Mouse (Mus musculus): ENCODE measurements around the gene Tenm4. TPM values are rescaled to one million over a fixed set of nuclear protein-coding genes. Genes with fewer than 3 reads are reported as not detected.

Gene Tenm4
- polyA plus RNA-seq, 1 experiment from 2014 or later: 2.3 TPM

DNA sequence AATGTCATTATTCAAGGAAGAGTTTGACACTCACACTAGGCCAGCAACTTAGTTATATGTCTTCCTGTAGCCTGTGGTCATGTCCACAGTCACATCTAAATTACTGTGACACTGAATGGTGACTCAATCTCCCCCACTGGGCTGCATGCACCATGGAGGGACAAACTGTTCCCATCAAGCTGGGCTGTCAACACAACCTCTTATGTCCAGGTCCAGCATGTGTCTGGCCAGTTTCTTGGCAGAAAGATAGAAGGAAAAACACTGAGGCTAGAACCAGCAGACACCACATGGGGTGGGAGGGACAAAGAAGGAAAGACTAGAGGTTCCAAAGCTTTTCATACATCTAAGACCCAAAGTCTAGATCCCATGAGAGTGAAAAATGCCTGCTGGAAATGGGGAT, 541.8 kb downstream of the Tenm4 start:
- no peak for ATAC-seq

DNA sequence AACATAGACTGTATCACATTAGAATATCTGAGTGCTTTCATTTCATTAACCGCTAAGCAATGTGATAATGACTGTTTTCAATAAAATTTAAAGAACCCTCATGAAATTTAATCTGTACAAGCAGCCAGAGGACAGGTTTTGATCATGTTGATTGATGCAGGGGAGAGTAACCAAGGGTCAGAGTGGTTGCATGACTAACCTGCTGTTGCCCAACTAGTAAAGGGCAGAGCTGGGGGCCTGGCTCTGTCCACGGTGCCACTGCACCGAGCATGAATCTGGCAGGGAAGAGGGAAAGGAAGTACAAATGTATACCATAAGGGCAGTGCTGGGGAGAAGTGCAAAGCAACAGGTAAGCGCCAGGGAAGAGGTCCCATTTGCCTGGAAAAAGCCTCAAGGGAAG, 545.9 kb downstream of the Tenm4 start:
- no peak for ATAC-seq
- Histone ChIP-seq H3K4me2 (no peak overlapping the region), H3K36me3 (no peaks in the 10 kb centered on the region), H3K9ac (no peak overlapping the region), H3K9me3 (replicated peaks) (no peaks in the 10 kb centered on the region), H3K27ac (no peak overlapping the region), H3K4me1 (no peaks in the 10 kb centered on the region), H3K4me3 (no peak overlapping the region), H3K27me3 (replicated peaks) (no peaks in the 10 kb centered on the region)
- 64% methylated on average over 4 of the region's 4 CpGs for WGBS (ENCODE audit: insufficient replicate concordance)

More for the DNA sequence above, 541.8 kb downstream of the Tenm4 start:
- H3K4me3 ChIP-seq: no peak overlapping the region
- no peak overlapping the region for H3K27ac ChIP-seq
- no peaks in the 10 kb centered on the region for H3K9me3 ChIP-seq (replicated peaks)
- H3K4me1 ChIP-seq: no peaks in the 10 kb centered on the region
- no peak overlapping the region for H3K9ac ChIP-seq
- H3K4me2 ChIP-seq: no peak overlapping the region
- no peaks in the 10 kb centered on the region for H3K36me3 ChIP-seq
- no peaks in the 10 kb centered on the region; the same call in 1 of the 2 replicates for H3K27me3 ChIP-seq (replicated peaks)

DNA sequence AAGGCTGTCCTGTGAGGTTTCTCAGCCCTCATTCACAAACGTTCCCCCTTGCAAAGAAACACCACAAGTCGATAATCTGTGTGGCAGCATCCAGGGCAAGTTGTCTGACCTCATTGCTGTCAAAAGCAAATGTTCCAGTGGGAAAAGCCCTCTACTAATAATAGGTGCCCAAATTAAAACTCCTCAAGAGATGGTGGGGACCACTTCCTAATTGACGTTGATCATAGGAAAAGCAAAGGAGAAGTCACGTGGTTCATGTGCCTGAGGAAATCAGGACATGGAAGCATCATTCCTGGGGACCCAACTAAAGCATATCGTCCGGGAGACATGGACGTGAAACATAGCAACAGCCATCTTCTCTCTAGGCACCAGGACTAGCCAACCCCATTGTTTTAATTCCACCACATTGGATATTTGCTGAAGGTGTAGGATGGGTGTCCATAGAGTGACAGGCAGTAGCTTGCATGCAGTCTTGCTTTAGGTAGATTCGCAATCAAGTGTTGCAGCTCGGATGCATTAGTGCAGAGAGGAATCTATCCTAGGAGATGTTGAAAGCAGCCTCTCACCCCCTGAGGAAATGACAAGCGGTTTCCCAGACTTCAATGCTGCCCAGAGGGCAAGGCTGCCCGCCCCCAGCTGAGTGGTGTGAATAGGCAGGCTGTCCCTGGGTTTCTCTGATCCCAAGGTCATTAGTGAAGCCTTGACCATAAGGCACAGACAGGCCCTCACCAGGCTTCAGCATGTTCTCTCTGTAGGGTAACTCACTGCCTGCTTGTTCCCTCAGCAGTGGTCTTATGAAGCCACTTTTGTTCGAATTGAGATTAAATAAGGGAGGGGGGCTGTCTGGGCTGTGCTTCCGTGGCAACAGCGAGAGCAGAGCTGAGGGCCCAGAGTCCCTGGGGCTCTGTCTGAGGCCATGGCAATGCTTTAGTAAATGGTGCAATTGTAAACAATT, 547.4 kb downstream of the Tenm4 start:
- Histone ChIP-seq H3K4me1 (no peaks in the 10 kb centered on the region), H3K27ac (no peak overlapping the region), H3K27me3 (replicated peaks) (no peaks in the 10 kb centered on the region), H3K36me3 (no peaks in the 10 kb centered on the region), H3K4me2 (no peak overlapping the region), H3K9ac (no peak overlapping the region), H3K4me3 (no peak overlapping the region), H3K9me3 (replicated peaks) (no peaks in the 10 kb centered on the region)
- no peak for ATAC-seq
- 43% methylated on average over 14 of the region's 14 CpGs for WGBS (ENCODE audit: insufficient replicate concordance)

DNA sequence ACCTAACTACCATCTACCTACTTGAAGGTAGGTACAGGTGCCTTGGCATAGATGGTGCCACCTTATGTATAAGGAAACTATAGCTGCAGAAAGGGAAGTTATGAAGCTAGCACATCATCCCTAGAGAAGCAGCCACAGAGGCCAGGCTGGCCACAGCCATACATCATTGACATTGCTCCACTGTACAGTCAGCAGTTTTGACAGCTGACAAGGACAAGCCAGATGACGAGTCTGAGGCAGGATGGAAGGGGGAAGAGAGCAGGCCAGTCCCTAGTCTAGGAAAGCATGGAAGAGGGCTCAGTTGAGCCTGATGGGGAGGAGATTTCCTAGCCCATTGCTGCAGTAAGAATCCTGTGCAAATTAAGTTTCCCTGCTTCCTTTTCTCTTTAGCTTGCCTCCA, 548.9 kb downstream of the Tenm4 start:
- ATAC-seq: no peak
- H3K4me2 ChIP-seq: no peak overlapping the region
- no peaks in the 10 kb centered on the region for H3K9me3 ChIP-seq (replicated peaks)
- no peaks in the 10 kb centered on the region for H3K27me3 ChIP-seq (replicated peaks)
- no peaks in the 10 kb centered on the region for H3K36me3 ChIP-seq
- no peaks in the 10 kb centered on the region for H3K4me1 ChIP-seq
- no peak overlapping the region for H3K27ac ChIP-seq
- H3K4me3 ChIP-seq: no peak overlapping the region
- H3K9ac ChIP-seq: no peak overlapping the region
- 16% methylated on average over 1 of the region's 1 CpGs for WGBS (ENCODE audit: insufficient replicate concordance)

DNA sequence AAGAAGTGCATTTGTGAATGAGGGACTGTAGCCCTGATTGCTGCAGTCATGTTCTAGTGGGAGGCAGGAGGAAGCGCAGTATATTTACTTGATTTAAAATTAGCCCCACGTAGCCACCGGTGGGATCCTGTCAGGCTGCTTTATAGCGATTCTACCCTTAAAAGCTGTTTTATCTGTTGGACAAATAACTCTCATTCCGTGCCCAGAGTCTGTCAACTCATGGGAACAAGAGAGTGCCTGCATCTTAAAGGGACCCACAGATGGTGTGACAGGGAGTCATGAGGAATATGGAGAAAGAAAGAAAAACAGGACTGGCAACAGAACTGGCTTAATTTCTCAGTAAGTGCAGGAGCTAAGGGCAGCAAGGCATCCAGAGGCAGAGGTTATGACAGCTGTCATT, 549.4 kb downstream of the Tenm4 start:
- Histone ChIP-seq H3K4me2 (no peak overlapping the region), H3K36me3 (no peaks in the 10 kb centered on the region)
- 64% methylated on average over 5 of the region's 5 CpGs for WGBS (ENCODE audit: insufficient replicate concordance)

DNA sequence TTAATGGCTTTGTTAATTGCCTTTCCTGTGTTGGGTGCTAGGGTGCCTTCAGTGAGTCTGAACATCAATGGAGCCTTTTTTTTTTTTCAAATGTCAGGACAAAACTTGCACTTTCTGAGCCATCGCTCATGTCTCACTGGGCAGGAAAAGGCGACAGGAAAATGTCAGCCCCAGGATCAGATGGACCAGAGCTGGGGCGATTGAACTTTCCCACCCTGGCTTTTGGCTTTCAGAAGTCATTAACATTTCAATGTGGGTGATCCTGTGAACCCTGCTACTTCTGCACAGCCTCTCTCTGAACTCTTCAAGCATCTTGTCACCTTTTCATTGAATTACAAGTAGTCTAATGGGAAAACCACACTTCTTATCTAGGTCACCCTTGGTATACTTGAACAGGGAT, 551.8 kb downstream of the Tenm4 start:
- Histone ChIP-seq H3K36me3 (no peaks in the 10 kb centered on the region), H3K9me3 (replicated peaks) (no peaks in the 10 kb centered on the region), H3K4me2 (no peak overlapping the region), H3K27me3 (replicated peaks) (no peaks in the 10 kb centered on the region), H3K27ac (no peak overlapping the region), H3K4me3 (no peak overlapping the region), H3K9ac (no peak overlapping the region), H3K4me1 (no peaks in the 10 kb centered on the region)
- ATAC-seq: no peak
- WGBS (ENCODE audit: insufficient replicate concordance): 32% methylated on average over 3 of the region's 3 CpGs

More for the DNA sequence above, 549.4 kb downstream of the Tenm4 start:
- no peak overlapping the region for H3K27ac ChIP-seq
- H3K9me3 ChIP-seq (replicated peaks): no peaks in the 10 kb centered on the region
- no peaks in the 10 kb centered on the region for H3K27me3 ChIP-seq (replicated peaks)
- H3K4me1 ChIP-seq: no peaks in the 10 kb centered on the region
- no peak overlapping the region for H3K9ac ChIP-seq
- ATAC-seq: no peak
- no peak overlapping the region for H3K4me3 ChIP-seq

DNA sequence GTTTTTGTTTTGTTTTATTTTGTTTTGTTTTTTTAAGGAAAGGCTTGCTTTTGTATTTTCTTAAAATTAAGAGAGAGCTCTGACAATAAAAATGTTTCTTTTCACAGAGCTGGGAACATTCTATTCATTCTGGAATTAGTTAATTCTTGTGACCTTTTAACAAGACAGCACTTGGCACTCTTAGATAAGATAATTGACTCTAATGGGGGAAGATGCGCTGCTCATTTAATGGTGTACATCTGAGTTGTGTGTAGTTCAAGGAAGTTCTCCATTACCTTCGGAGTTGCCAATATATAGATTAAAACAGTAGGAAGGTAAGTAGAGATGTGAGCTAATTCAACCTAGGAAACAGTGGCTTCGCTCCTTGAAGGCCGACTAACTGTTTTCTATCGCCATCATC, 554.6 kb downstream of the Tenm4 start:
- no peak overlapping the region for H3K27ac ChIP-seq
- WGBS (ENCODE audit: insufficient replicate concordance): 82% methylated on average over 5 of the region's 5 CpGs

DNA sequence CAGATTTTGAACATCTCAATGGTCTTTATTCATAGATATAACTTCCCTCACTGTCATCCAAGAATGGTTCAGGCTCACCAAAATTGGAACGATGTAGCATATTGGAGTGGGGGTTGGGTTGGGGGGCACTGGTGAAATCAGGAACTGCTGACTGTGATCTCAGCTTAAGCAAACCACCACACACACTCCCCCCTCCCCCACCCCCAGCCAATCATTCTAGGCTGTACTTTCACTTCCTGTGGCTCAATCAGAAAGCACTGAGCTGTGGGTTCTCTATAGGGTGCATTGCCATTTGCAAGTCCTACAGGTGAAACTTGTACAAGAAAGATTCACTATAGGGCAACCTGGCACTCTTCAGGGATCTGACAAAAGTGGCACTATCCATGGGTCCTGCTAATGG, 559.3 kb downstream of the Tenm4 start:
- no peak overlapping the region for H3K4me2 ChIP-seq
- H3K9me3 ChIP-seq (replicated peaks): no peaks in the 10 kb centered on the region
- no peak for ATAC-seq
- 32% methylated on average over 1 of the region's 1 CpGs for WGBS (ENCODE audit: insufficient replicate concordance)
- no peak overlapping the region for H3K9ac ChIP-seq
- no peaks in the 10 kb centered on the region for H3K4me1 ChIP-seq
- H3K27me3 ChIP-seq (replicated peaks): no peaks in the 10 kb centered on the region
- H3K36me3 ChIP-seq: no peaks in the 10 kb centered on the region
- H3K4me3 ChIP-seq: no peak overlapping the region
- H3K27ac ChIP-seq: no peak overlapping the region

More for the DNA sequence above, 554.6 kb downstream of the Tenm4 start:
- Histone ChIP-seq H3K4me3 (no peak overlapping the region), H3K36me3 (no peaks in the 10 kb centered on the region), H3K9ac (no peak overlapping the region), H3K4me1 (no peaks in the 10 kb centered on the region), H3K27me3 (replicated peaks) (no peaks in the 10 kb centered on the region), H3K9me3 (replicated peaks) (no peaks in the 10 kb centered on the region), H3K4me2 (no peak overlapping the region)
- no peak for ATAC-seq

DNA sequence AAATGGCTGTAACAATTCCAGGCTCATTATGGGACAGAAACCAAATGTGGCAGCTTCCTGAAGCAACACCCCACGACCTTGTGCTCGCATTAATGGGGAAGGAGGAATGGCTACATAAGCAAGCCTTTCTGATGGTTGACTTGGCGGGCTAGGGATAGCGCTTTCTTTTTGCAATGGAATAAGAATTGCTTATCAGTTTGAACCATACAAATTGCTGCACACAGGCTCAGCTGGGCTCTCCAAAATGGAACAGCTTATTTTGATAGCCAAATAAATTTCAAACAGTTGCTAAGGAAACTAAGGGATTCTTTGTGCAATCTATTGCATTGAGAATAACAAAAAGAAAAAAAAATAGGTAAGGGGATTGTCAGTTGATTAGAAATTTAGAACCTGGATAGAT, 560.9 kb downstream of the Tenm4 start:
- Histone ChIP-seq H3K4me3 (no peak overlapping the region), H3K9ac (no peak overlapping the region), H3K4me1 (no peaks in the 10 kb centered on the region), H3K27ac (no peak overlapping the region), H3K9me3 (replicated peaks) (no peaks in the 10 kb centered on the region), H3K36me3 (no peaks in the 10 kb centered on the region), H3K4me2 (no peak overlapping the region), H3K27me3 (replicated peaks) (no peaks in the 10 kb centered on the region)
- ATAC-seq: no peak
- WGBS (ENCODE audit: insufficient replicate concordance): 65% methylated on average over 4 of the region's 4 CpGs

DNA sequence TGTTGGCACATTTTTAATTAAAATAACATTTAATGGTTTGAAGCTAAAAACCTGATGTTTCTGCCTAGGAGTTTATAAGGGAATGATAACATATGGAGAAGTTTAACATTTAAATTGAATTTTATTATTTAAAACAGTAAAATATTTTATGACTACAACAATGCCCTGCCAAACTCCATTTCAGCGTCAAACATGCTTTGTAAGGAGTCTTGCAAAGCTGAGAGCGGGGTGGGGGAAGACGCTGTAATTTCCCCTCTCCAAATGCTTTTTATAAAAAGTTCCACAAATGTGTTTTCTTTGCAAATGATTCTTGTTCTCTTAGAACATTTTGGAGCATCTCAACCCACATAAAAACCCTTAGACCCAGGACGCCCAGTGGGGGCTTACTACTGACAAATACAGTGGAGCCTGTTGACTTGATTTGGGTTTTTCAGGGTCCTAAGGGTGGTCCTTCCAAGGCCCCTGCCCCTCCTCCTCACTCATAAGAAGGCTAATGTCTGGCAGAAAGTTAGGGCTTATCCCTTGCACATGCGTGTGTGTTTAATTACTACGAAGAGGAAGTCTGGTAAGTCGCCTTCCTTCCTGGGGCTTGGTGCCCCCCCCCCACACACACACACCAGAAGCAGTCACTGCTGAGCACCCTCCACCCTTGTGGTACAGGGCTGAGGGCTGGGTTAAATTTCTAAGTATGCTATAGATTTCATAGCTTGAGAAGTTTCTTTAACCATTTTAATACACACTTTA, 563.4 kb downstream of the Tenm4 start:
- H3K4me3 ChIP-seq: no peak overlapping the region
- 45% methylated on average over 7 of the region's 7 CpGs for WGBS (ENCODE audit: insufficient replicate concordance)
- no peaks in the 10 kb centered on the region for H3K27me3 ChIP-seq (replicated peaks)
- no peak overlapping the region for H3K9ac ChIP-seq
- H3K9me3 ChIP-seq (replicated peaks): no peaks in the 10 kb centered on the region
- no peak overlapping the region for H3K27ac ChIP-seq
- H3K4me2 ChIP-seq: no peak overlapping the region
- H3K36me3 ChIP-seq: no peaks in the 10 kb centered on the region
- ATAC-seq: no peak
- H3K4me1 ChIP-seq: no peaks in the 10 kb centered on the region

DNA sequence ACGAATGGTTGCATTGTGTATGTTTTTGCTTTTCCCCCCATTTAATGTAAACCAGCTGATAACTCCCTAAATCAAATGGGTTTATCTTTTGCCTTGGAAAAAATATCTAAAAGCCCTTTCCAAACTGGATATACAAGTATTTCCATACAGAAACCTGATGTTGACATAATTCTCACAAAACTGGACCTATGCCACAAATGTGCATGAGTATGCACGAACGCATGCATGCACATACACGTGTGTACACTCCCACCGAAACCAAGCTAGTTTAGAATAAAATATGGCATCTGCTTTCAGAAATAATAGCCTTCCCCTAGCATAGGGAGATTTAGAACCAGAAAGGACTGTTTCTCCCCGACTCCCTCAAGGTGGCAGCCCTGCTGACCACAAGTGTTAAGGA, 569.6 kb downstream of the Tenm4 start:
- Histone ChIP-seq H3K36me3 (no peaks in the 10 kb centered on the region), H3K27me3 (replicated peaks) (0 out of 2 replicates have a peak, but pooled peaks cover 5% of the 10 kb centered on the region), H3K4me3 (no peak overlapping the region), H3K9me3 (replicated peaks) (no peaks in the 10 kb centered on the region), H3K4me1 (no peaks in the 10 kb centered on the region), H3K27ac (no peak overlapping the region), H3K9ac (no peak overlapping the region), H3K4me2 (no peak overlapping the region)
- 67% methylated on average over 6 of the region's 6 CpGs for WGBS (ENCODE audit: insufficient replicate concordance)
- ATAC-seq: no peak

DNA sequence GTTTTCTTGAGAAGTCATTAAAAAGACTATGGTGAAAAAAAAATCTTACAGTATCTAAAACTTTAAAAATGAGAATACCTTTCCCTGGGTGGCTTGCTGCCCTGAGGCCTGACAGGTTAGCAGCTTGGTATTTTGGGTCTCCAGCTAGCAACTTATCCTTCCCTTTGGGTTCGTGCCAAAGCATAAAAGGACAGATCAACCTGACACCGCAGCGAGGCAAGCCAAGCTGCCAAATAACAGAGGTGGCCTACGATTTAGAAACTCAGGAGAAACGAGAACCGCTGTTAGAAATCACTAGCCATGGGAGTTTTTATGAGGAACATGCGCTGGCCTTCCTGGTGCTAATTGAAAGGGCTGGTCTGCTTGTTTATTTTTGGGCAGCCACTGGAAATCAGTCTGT, 571.2 kb downstream of the Tenm4 start:
- Histone ChIP-seq H3K4me3 (no peak overlapping the region), H3K9me3 (replicated peaks) (no peaks in the 10 kb centered on the region), H3K27ac (no peak overlapping the region), H3K4me2 (no peak overlapping the region), H3K36me3 (no peaks in the 10 kb centered on the region), H3K9ac (no peak overlapping the region), H3K4me1 (no peaks in the 10 kb centered on the region), H3K27me3 (replicated peaks) (0 out of 2 replicates have a peak, but pooled peaks cover 5% of the 10 kb centered on the region)
- 66% methylated on average over 7 of the region's 7 CpGs for WGBS (ENCODE audit: insufficient replicate concordance)
- no peak for ATAC-seq

All from liver, embryonic 12.5 days (tissue).